Mouse (Mus musculus) neural tube, embryonic 14.5 days (tissue): ENCODE results near the gene Rflna. TPM values are rescaled to one million over a fixed set of nuclear protein-coding genes. Genes with fewer than 3 reads are reported as not detected.

ENCODE experiments used
- ATAC-seq: fragments of 200-750 bp; cut with Nextera tagmentation; 2 replicates; pipeline ENCODE4 v1.8.0; 2017; ENCODE audit warnings: low read depth, mild to moderate bottlenecking, moderate TSS enrichment, moderate library complexity
- H3K27ac ChIP-seq: fragments of 300-500 bp; sonication (generic); 2 replicates; pipeline ENCODE4 v1.5.1; 2014; ENCODE audit warnings: low read depth, mild to moderate bottlenecking, control low read depth, low read length, moderate library complexity, mixed read lengths
- H3K27me3 ChIP-seq: fragments of 300-500 bp; sonication (generic); 2 replicates; pipeline ENCODE4 v1.6.1; 2014; ENCODE audit warnings: low read length; ENCODE audit not compliant: control insufficient read depth, insufficient read depth
- H3K36me3 ChIP-seq: fragments of 300-500 bp; sonication (generic); 2 replicates; pipeline ENCODE4 v1.6.1; 2014; ENCODE audit warnings: low read length, mixed read lengths; ENCODE audit not compliant: control insufficient read depth, insufficient read depth
- H3K4me1 ChIP-seq: fragments of 300-500 bp; sonication (generic); 2 replicates; pipeline ENCODE4 v1.6.1; 2014; ENCODE audit warnings: low read length; ENCODE audit not compliant: control insufficient read depth, insufficient read depth
- H3K4me2 ChIP-seq: fragments of 300-500 bp; sonication (generic); 2 replicates; pipeline ENCODE4 v1.6.1; 2014; ENCODE audit warnings: mild to moderate bottlenecking, low read depth, low read length, control low read depth
- H3K4me3 ChIP-seq: fragments of 300-500 bp; sonication (generic); 2 replicates; pipeline ENCODE4 v1.5.1; 2014; ENCODE audit warnings: low read depth, low read length, control low read depth, mixed read lengths
- H3K9ac ChIP-seq: fragments of 300-500 bp; sonication (generic); replicated peaks from 2 replicates; pipeline ENCODE4 v1.6.1; 2014; ENCODE audit warnings: low read depth, mild to moderate bottlenecking, control low read depth, low read length, mixed read lengths
- H3K9me3 ChIP-seq: fragments of 300-500 bp; sonication (generic); 2 replicates; pipeline ENCODE4 v1.6.1; 2016; ENCODE audit warnings: low read length; ENCODE audit not compliant: control insufficient read depth
- WGBS: fragments of 180-500 bp; shearing (Covaris S2); extraction: QIAGEN DNeasy Blood & Tissue Kit; methylation state at CpG from one replicate; pipeline ENCODE4 v1.1.7; 2014; 5-methylcytosine and 5-hydroxymethylcytosine counted together
- polyA plus RNA-seq: library from polyadenylated mRNA; unstranded; fragments of >200 nt; fragmentation: Nextera tagmentation; extraction: Ambion mirVana; gene quantifications from 2 replicates; pipeline ENCODE4 v1.2.1, GENCODE M21; 2014

The Rflna gene
- 5.6 and 6.4 TPM in 2 replicates for polyA plus RNA-seq

DNA sequence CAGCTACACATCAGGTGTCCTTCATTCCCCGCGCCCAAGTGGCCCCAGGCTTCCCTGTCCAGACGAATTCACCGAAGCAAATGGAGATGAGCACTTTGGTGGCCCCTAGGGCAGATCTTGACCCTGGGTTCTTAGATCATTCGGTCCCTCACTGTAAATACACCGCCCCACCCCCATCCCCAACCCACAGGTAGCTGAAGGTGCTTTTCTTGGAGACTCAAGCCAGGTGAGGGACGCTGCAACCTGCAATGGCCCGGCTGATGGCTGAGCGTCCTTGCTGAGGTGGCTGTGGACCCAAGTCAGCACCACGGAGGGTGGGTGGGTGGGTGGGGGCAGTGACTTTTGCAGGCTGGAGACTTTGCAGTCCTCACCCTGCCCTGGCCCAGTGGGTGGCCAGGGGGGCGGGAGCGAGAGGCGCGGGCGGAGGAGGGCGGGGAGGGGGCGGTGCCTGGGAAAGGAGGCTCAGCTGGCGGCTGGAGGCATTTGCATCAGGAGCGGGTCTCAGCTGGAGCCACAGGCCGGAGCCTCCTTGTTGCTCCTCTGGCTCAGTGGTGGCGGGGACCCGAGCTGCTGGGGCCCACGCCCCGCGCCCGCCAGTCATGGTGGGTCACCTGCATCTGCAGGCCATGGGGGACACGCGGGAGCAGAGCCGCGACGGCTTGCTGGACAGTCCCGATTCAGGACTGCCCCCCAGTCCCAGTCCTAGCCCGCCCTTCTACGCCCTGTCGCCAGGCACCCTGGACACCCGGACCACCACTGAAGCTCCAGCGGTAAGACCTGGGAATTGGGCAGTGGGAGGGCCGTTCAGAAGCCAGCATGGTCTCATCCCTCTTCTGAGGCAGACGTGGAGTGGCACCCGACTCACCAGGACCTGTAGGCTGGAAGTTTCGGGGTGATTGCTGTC is at the start of gene Rflna:
Gene Rflna (plus strand): TSS at position 253 of the 904 bp plus-strand sequence.
- Histone ChIP-seq H3K9me3 (no peaks in the 10 kb centered on the region), H3K4me1 (peaks cover 14% of the 10 kb centered on the region; the same call in 1 of the 2 replicates), H3K36me3 (no peaks in the 10 kb centered on the region), H3K9ac (peak within 1 kb of the TSS; percentile 54), H3K27me3 (no peaks in the 10 kb centered on the region), H3K4me3 (peak within 1 kb of the TSS; percentile 33), H3K27ac (no peak within 1 kb of the TSS), H3K4me2 (peak within 1 kb of the TSS; percentile 48)
- peak; percentile 60 for ATAC-seq
- 2% methylated on average over 41 of the region's 41 CpGs for WGBS

DNA sequence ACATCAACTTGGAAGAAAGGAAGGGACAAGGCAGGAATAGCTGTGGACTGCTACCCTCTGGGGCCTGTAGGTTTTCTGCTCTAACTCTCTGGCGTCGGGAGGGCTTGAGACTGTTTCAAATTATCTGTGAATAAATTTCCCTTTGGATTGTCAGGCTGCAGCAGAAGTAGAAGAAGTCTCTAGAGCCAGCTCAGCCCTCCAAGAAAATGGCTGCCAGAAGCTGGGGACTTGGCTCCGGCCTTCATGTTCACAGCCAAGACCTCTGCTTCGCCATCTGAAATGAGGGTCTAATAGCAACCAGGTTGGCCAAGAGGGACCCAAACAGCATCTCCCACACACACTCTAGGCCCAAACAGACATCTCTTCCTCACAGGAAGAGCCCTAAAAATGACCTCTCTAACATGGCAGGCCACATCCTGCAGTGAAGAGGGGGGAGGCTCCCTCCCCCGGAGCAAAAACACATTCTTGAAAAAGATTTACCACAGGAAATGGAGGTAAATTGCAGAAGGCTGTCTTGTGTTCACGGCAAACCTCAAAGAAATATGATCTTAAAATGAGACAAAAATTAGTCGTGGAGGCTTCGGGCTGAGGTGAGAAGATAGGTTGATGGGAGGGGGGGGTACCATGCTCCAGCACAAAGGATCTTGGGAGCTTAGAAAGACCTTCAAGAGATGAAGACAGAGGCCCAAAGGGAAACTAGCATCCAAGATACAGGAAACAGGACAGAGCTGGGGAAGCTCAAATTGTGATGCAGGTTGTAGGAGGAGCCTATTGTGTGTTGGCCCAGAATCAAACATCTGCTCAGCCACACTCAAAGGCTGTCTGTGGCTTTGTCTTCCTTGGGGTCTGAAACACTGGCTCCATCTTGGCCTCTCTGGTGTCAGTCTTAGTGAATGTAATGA is 48.4 kb upstream of the Rflna start:
- no peaks in the 10 kb centered on the region for H3K27me3 ChIP-seq
- H3K9ac ChIP-seq, result no peak overlapping the region
- no peak overlapping the region for H3K4me3 ChIP-seq
- H3K4me2 ChIP-seq, result no peak overlapping the region
- no peaks in the 10 kb centered on the region for H3K9me3 ChIP-seq
- no peaks in the 10 kb centered on the region for H3K36me3 ChIP-seq
- no peak overlapping the region for H3K27ac ChIP-seq
- no peaks in the 10 kb centered on the region for H3K4me1 ChIP-seq
- no peak for ATAC-seq
- 84% methylated on average over 8 of the region's 8 CpGs for WGBS

- H3K4me2 ChIP-seq, result no peak overlapping the region
- H3K27ac ChIP-seq, result no peak overlapping the region
- ATAC-seq, result no peak
- H3K9me3 ChIP-seq, result no peaks in the 10 kb centered on the region
- no peaks in the 10 kb centered on the region for H3K27me3 ChIP-seq
- no peak overlapping the region for H3K9ac ChIP-seq
- H3K4me1 ChIP-seq, result no peaks in the 10 kb centered on the region; the same call in 1 of the 2 replicates
- H3K4me3 ChIP-seq, result no peak overlapping the region
- 76% methylated on average over 5 of the region's 5 CpGs for WGBS
- H3K36me3 ChIP-seq, result no peaks in the 10 kb centered on the region
Observed at GRCm38 (mm10) chr5:124957491-124957890, 45.5 kb upstream of the Rflna start.

GRCm38 (mm10) chr5:124959099-124959498 is 43.9 kb upstream of the Rflna start:
- Histone ChIP-seq H3K4me2 (no peak overlapping the region), H3K27ac (no peak overlapping the region), H3K27me3 (no peaks in the 10 kb centered on the region), H3K9ac (no peak overlapping the region), H3K4me1 (no peaks in the 10 kb centered on the region; the same call in 1 of the 2 replicates), H3K4me3 (no peak overlapping the region), H3K9me3 (no peaks in the 10 kb centered on the region), H3K36me3 (no peaks in the 10 kb centered on the region)
- 95% methylated on average over 4 of the region's 4 CpGs for WGBS
- ATAC-seq, result no peak

DNA sequence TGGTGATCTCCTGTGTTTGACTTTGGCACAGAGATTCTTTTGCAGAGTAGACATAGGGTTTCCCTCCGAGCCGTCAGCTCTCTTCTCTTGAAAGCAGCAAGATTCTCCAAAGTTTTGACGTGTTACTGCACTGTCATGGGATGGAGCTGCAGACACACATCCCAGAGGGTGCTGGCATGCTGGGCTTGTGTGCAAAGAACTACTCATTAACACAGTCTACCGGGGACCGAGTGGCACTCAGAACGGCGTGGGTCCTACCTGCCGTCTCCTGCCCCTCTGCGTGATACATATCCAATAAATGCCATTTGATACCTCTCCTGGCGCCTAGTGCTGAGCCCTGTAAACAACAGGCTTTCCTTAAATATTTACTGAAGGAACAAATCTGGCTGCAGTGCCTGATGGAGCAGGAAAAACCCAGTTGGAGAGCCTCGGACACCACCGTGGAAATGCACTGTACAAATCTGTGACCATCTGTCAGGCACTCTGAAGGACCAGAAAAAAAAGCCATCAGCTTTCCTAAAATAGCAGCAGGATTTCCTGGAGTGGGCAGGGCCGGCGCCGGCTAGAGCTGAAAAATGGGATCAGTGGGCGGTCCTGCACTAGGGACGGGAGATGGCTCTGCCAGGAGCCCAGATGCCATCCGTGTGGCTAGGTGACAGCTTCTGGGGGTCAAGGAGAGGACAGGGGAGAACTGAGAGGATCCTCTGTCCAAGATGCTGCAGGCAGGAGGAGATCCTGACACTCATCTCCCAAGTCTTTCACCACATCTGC is 42.7 kb upstream of the Rflna start:
- no peaks in the 10 kb centered on the region for H3K27me3 ChIP-seq
- H3K4me3 ChIP-seq, result no peak overlapping the region
- H3K4me1 ChIP-seq, result no peaks in the 10 kb centered on the region; the same call in 1 of the 2 replicates
- 38% methylated on average over 18 of the region's 18 CpGs for WGBS
- no peak for ATAC-seq
- H3K36me3 ChIP-seq, result no peaks in the 10 kb centered on the region
- H3K4me2 ChIP-seq, result no peak overlapping the region
- H3K27ac ChIP-seq, result peak overlapping the region; percentile 28; the same call in 1 of the 2 replicates
- no peak overlapping the region for H3K9ac ChIP-seq
- no peaks in the 10 kb centered on the region for H3K9me3 ChIP-seq

DNA sequence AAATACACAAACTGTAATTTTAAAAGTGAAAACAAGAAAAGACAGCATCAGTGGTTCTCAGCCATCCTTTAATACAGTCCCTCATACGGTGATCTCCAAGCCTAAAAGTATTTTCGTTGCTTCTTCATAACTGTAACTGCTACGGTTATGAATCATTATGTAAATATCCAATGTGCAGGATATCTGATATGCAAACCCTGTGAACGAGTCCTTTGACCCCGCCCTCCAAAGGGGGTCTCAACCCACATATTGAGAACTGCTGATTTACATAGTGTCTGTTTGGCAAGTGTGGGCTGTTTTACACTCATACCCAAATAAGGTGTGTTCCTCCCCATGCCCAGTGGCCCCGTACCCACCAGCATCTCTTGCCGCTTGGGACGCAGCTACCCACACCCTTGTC is 41.6 kb upstream of the Rflna start:
- H3K4me3 ChIP-seq, result no peak overlapping the region
- no peaks in the 10 kb centered on the region for H3K27me3 ChIP-seq
- whole genome bisulfite sequencing, result 89% methylated on average over 8 of the region's 8 CpGs
- H3K9ac ChIP-seq, result no peak overlapping the region
- no peaks in the 10 kb centered on the region for H3K9me3 ChIP-seq
- H3K4me2 ChIP-seq, result no peak overlapping the region
- ATAC-seq, result no peak
- no peak overlapping the region for H3K27ac ChIP-seq
- H3K4me1 ChIP-seq, result no peaks in the 10 kb centered on the region; the same call in 1 of the 2 replicates
- no peaks in the 10 kb centered on the region for H3K36me3 ChIP-seq

DNA sequence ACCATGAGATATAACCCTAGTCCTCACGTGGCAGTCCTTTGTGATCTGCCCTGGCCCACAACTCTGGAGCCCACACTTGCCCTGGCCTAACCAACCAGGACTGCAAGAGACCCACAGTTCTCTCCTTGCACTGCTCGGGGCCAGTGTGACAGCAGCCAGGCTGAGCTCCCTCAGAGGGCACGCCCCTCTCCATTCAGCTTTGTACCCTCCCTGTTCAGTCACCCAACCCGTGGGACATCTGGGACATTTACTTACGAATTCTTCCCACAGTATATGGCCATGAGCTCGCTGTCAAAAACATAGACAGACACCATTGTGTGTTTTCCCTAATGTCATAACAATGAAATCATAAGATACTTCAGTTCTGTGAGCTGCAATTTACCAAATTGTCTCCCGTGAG is 40.3 kb upstream of the Rflna start:
- ATAC-seq, result no peak
- WGBS, result 54% methylated on average over 7 of the region's 7 CpGs

GRCm38 (mm10) chr5:124963806-124964672 is 39.0 kb upstream of the Rflna start:
- peak; percentile 17; the same call in 1 of the 2 replicates for ATAC-seq
- 64% methylated on average over 22 of the region's 22 CpGs for WGBS
- Histone ChIP-seq H3K4me3 (no peak overlapping the region), H3K36me3 (no peaks in the 10 kb centered on the region), H3K27ac (peak overlapping the region; percentile 3), H3K4me2 (peak overlapping the region; percentile 33; the same call in 1 of the 2 replicates), H3K9me3 (no peaks in the 10 kb centered on the region), H3K4me1 (no peaks in the 10 kb centered on the region; the same call in 1 of the 2 replicates), H3K27me3 (no peaks in the 10 kb centered on the region), H3K9ac (no peak overlapping the region)

More for the DNA sequence above, 40.3 kb upstream of the Rflna start:
- Histone ChIP-seq H3K9me3 (no peaks in the 10 kb centered on the region), H3K27ac (no peak overlapping the region), H3K4me3 (no peak overlapping the region), H3K36me3 (no peaks in the 10 kb centered on the region), H3K4me1 (no peaks in the 10 kb centered on the region; the same call in 1 of the 2 replicates), H3K9ac (no peak overlapping the region), H3K27me3 (no peaks in the 10 kb centered on the region), H3K4me2 (no peak overlapping the region)
